Mouse (Mus musculus) neural tube, embryonic 15.5 days (tissue): ENCODE measurements around the gene Mapk3. TPM values are rescaled to one million over a fixed set of nuclear protein-coding genes. Genes with fewer than 3 reads are reported as not detected.

Experiments
- ATAC-seq: fragments of 200-750 bp; cut with Nextera tagmentation; 2 replicates; pipeline ENCODE4 v1.8.0; 2017; ENCODE audit warnings: mild to moderate bottlenecking, moderate TSS enrichment, moderate library complexity; ENCODE audit not compliant: low FRiP score
- H3K27ac ChIP-seq: fragments of 300-500 bp; sonication (generic); replicated peaks from 2 replicates; pipeline ENCODE4 v1.5.1; 2015; ENCODE audit warnings: mild to moderate bottlenecking, inconsistent platforms
- H3K27me3 ChIP-seq: fragments of 300-500 bp; sonication (generic); replicated peaks from 2 replicates; pipeline ENCODE4 v1.6.1; 2015; ENCODE audit warnings: inconsistent platforms
- H3K36me3 ChIP-seq: fragments of 300-500 bp; sonication (generic); 2 replicates; pipeline ENCODE4 v1.6.1; 2015; ENCODE audit warnings: inconsistent platforms
- H3K4me1 ChIP-seq: fragments of 300-500 bp; sonication (generic); 2 replicates; pipeline ENCODE4 v1.6.1; 2015; ENCODE audit warnings: inconsistent platforms
- H3K4me2 ChIP-seq: fragments of 300-500 bp; sonication (generic); 2 replicates; pipeline ENCODE4 v1.6.1; 2015; ENCODE audit warnings: inconsistent platforms, mild to moderate bottlenecking, moderate library complexity
- H3K4me3 ChIP-seq: fragments of 300-500 bp; sonication (generic); replicated peaks from 2 replicates; pipeline ENCODE4 v1.5.1; 2015; ENCODE audit warnings: mild to moderate bottlenecking, inconsistent platforms
- H3K9ac ChIP-seq: fragments of 300-500 bp; sonication (generic); replicated peaks from 2 replicates; pipeline ENCODE4 v1.6.1; 2015; ENCODE audit warnings: mild to moderate bottlenecking, inconsistent platforms
- H3K9me3 ChIP-seq: fragments of 300-500 bp; sonication (generic); replicated peaks from 2 replicates; pipeline ENCODE4 v1.6.1; 2016; ENCODE audit warnings: inconsistent platforms
- WGBS: fragments of 180-500 bp; shearing (Covaris S2); methylation state at CpG from one replicate; pipeline ENCODE4 v1.1.7; 2015; ENCODE audit warnings: mixed read lengths; 5-methylcytosine and 5-hydroxymethylcytosine counted together
- polyA plus RNA-seq: library from polyadenylated mRNA; unstranded; fragments of >200 nt; fragmentation: Nextera tagmentation; extraction: Ambion mirVana; gene quantifications from 2 replicates; pipeline ENCODE4 v1.2.1, GENCODE M21; 2015

Mapk3 gene
- polyA plus RNA-seq, 1 experiment from 2014 or later, result 105 TPM

- ATAC-seq, result no peak
- H3K9me3 ChIP-seq, result no peaks in the 10 kb centered on the region
- WGBS, result 78% methylated on average over 13 of the region's 13 CpGs
- H3K27ac ChIP-seq, result no peak overlapping the region
- no peak overlapping the region for H3K4me3 ChIP-seq
- no peaks in the 10 kb centered on the region for H3K36me3 ChIP-seq
- no peaks in the 10 kb centered on the region for H3K4me1 ChIP-seq
- no peak overlapping the region for H3K9ac ChIP-seq
- H3K27me3 ChIP-seq, result no peaks in the 10 kb centered on the region
- H3K4me2 ChIP-seq, result no peak overlapping the region
These were observed 19.2 kb upstream of the Mapk3 start for GRCm38 (mm10) chr7:126740132-126740735.

DNA sequence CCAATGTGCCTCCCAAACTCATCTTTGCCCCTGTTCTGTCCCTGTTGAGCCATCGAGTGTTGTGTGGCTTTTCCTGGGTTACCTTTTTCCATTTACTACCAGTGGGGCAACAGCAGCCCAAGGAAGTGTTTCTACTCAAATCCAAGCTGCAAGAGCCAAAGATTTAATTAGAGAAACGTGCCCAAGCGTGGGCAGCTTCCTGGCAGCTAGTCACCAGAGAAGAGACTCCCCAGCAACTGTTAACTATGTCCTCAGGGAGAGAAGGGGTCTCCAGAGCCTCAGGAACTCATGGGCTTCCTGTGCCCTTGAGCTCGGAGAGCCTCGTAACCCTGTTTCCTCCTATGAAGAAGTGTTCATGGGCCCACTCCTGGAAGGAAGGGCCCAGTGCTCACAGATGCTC, 18.4 kb upstream of the Mapk3 start:
- ATAC-seq, result no peak
- Histone ChIP-seq H3K4me3 (no peak overlapping the region), H3K9ac (no peak overlapping the region), H3K4me1 (no peaks in the 10 kb centered on the region), H3K9me3 (no peaks in the 10 kb centered on the region), H3K36me3 (no peaks in the 10 kb centered on the region), H3K27me3 (no peaks in the 10 kb centered on the region), H3K27ac (no peak overlapping the region), H3K4me2 (no peak overlapping the region)
- WGBS, result 80% methylated on average over 5 of the region's 5 CpGs

GRCm38 (mm10) chr7:126741452-126741851, 17.9 kb upstream of the Mapk3 start:
- WGBS, result 89% methylated on average over 5 of the region's 5 CpGs

DNA sequence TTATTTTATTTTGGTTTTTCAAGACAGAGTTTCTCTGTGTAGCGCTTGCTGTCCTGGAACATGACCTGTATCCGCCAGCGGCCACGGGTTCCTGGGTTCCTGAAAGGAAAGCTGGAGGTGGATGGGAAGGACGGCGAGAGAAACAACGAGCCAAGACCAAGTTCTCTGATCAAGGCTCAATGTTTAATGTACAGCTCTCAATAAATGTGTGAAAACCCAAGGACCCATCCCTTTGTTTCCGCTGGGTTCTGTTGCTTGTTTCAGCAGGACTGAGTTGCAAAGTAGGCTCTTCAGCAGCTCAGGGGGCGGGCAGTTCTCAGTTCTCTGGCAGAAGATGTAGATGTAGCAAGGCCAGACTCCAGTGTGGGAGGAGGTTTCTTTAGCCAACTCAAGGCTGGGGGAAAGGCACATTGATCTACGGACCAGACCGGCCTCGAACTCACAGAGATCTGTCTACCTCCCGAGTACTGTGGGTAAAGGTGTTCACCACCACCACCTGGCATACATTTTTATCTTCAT, 17.4 kb upstream of the Mapk3 start:
- H3K4me2 ChIP-seq, result no peak overlapping the region
- ATAC-seq, result no peak
- no peaks in the 10 kb centered on the region for H3K27me3 ChIP-seq
- no peak overlapping the region for H3K9ac ChIP-seq
- H3K27ac ChIP-seq, result no peak overlapping the region
- no peaks in the 10 kb centered on the region for H3K4me1 ChIP-seq
- H3K36me3 ChIP-seq, result no peaks in the 10 kb centered on the region
- WGBS, result 94% methylated on average over 13 of the region's 13 CpGs
- no peak overlapping the region for H3K4me3 ChIP-seq
- no peaks in the 10 kb centered on the region for H3K9me3 ChIP-seq

More at GRCm38 (mm10) chr7:126741452-126741851, 17.9 kb upstream of the Mapk3 start:
- H3K9ac ChIP-seq, result no peak overlapping the region
- no peak overlapping the region for H3K4me3 ChIP-seq
- no peak overlapping the region for H3K4me2 ChIP-seq
- H3K4me1 ChIP-seq, result no peaks in the 10 kb centered on the region
- no peaks in the 10 kb centered on the region for H3K27me3 ChIP-seq
- ATAC-seq, result no peak
- no peaks in the 10 kb centered on the region for H3K9me3 ChIP-seq
- no peak overlapping the region for H3K27ac ChIP-seq
- no peaks in the 10 kb centered on the region for H3K36me3 ChIP-seq

DNA sequence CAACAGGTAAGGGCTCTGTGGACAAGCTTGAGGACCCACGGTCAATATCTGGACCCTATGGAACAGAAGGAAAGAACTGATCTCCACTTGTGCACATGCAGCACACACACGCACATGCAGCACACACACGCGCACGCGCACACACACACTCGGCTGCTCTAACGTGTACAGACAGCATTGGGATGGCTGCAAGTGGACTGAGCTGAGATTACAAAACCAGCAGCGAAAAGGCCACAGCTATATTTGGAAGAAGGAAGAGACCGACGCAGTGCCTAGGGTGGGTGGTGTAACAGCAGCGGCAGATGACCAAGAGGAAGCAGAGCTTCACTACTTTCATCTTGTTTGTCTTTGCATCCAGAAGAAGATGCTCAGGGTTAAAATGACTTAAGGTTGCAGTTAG, 13.3 kb upstream of the Mapk3 start:
- no peak for ATAC-seq
- H3K27me3 ChIP-seq, result no peaks in the 10 kb centered on the region
- no peak overlapping the region for H3K9ac ChIP-seq
- H3K36me3 ChIP-seq, result no peaks in the 10 kb centered on the region
- H3K9me3 ChIP-seq, result no peaks in the 10 kb centered on the region
- 93% methylated on average over 12 of the region's 12 CpGs for WGBS
- H3K27ac ChIP-seq, result no peak overlapping the region
- H3K4me2 ChIP-seq, result no peak overlapping the region
- H3K4me3 ChIP-seq, result no peak overlapping the region
- no peaks in the 10 kb centered on the region for H3K4me1 ChIP-seq

DNA sequence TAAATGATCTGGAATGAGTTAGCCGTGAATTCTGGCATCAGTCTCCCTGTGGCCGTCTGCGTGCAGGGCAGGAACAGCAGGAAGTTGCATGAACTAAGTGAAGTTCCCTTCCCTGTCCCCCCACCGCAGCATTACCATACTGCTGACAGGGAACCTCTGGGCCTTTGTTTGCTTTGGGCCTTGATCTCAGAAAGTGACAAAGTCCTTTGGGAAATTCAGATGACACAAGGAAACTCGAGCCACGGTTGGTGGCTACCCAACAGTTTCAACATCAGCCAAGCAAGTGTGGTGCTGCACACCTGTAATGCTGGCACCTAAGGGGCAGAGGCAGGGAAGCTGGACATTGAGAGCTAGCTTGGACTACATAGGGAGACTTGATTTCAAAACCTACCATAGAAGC, 12.6 kb upstream of the Mapk3 start:
- H3K36me3 ChIP-seq, result no peaks in the 10 kb centered on the region
- ATAC-seq, result no peak
- H3K4me1 ChIP-seq, result no peaks in the 10 kb centered on the region
- H3K4me3 ChIP-seq, result no peak overlapping the region
- no peak overlapping the region for H3K9ac ChIP-seq
- H3K9me3 ChIP-seq, result no peaks in the 10 kb centered on the region
- WGBS, result 51% methylated on average over 6 of the region's 6 CpGs
- no peak overlapping the region for H3K27ac ChIP-seq
- H3K4me2 ChIP-seq, result no peak overlapping the region
- no peaks in the 10 kb centered on the region for H3K27me3 ChIP-seq

DNA sequence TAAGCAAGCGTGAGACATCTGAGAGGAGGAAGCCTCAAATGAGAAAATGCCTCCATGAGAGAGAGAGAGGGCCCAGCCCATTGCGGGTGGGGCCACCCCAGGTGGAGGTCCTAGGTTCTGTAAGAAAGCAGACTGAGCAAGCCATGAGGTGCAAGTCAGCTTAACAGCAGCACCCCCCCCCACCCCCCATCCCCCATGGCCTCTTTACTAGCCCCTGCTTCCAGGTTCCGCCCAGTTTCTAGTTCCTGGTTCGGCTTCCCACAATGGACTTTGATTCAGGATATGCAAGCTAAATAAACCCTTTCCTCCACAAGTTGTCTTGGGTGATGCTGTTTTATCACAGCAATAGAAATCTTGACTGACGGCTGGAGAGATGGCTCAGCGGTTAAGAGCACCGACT, 10.6 kb upstream of the Mapk3 start:
- no peak overlapping the region for H3K9ac ChIP-seq
- no peak overlapping the region for H3K4me3 ChIP-seq
- H3K27ac ChIP-seq, result no peak overlapping the region
- no peaks in the 10 kb centered on the region for H3K9me3 ChIP-seq
- no peak for ATAC-seq
- 74% methylated on average over 7 of the region's 7 CpGs for WGBS
- no peaks in the 10 kb centered on the region for H3K4me1 ChIP-seq
- H3K4me2 ChIP-seq, result no peak overlapping the region
- H3K27me3 ChIP-seq, result no peaks in the 10 kb centered on the region
- H3K36me3 ChIP-seq, result no peaks in the 10 kb centered on the region

- Histone ChIP-seq H3K27me3 (no peaks in the 10 kb centered on the region), H3K4me1 (peaks cover 5% of the 10 kb centered on the region; the same call in 1 of the 2 replicates), H3K27ac (no peak overlapping the region), H3K9me3 (no peaks in the 10 kb centered on the region), H3K36me3 (no peaks in the 10 kb centered on the region), H3K4me2 (no peak overlapping the region), H3K9ac (no peak overlapping the region), H3K4me3 (no peak overlapping the region)
- no peak for ATAC-seq
- WGBS, result 96% methylated on average over 17 of the region's 17 CpGs
These were observed 9.6 kb upstream of the Mapk3 start for GRCm38 (mm10) chr7:126749582-126750343.

DNA sequence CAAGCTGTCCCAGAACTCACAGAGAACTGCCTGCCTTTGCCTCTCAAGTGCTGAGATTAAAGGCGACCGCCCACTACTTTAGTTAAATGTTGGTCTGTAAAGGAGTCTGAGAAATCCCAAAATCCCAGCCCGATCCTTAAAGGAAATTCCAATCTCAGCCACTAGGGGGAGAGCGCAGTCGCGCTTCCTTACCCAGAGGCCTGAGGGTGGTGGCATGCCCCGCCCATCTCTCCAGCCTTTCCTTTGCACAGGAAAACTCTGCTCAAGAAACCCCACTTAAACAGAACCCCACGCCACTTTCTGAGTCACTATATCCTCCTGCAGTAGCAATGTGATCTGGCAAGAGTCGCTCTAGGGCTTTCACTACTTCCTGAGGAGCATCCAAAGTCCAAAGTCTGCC, 4.5 kb upstream of the Mapk3 start:
- peak overlapping the region; percentile 38 for H3K4me2 ChIP-seq
- no peaks in the 10 kb centered on the region for H3K9me3 ChIP-seq
- peak overlapping the region; percentile 41; the same call in 1 of the 2 replicates for H3K27ac ChIP-seq
- under 1% methylated on average over 9 of the region's 9 CpGs for WGBS
- peaks cover 7% of the 10 kb centered on the region for H3K4me1 ChIP-seq
- H3K27me3 ChIP-seq, result no peaks in the 10 kb centered on the region
- no peak overlapping the region for H3K4me3 ChIP-seq
- ATAC-seq, result no peak
- H3K36me3 ChIP-seq, result no peaks in the 10 kb centered on the region
- H3K9ac ChIP-seq, result peak overlapping the region; percentile 7; the same call in 1 of the 2 replicates

- no peaks in the 10 kb centered on the region for H3K9me3 ChIP-seq
- WGBS, result 50% methylated on average over 7 of the region's 7 CpGs
- no peak for ATAC-seq
- peaks cover 44% of the 10 kb centered on the region for H3K4me1 ChIP-seq
- no peak overlapping the region for H3K4me3 ChIP-seq
- no peak overlapping the region for H3K4me2 ChIP-seq
- H3K9ac ChIP-seq, result no peak overlapping the region
- H3K36me3 ChIP-seq, result peaks cover 5% of the 10 kb centered on the region; the same call in 1 of the 2 replicates
- H3K27ac ChIP-seq, result no peak overlapping the region
- no peaks in the 10 kb centered on the region for H3K27me3 ChIP-seq
These were observed 862 bp upstream of the Mapk3 start for GRCm38 (mm10) chr7:126758539-126758938.

- H3K4me1 ChIP-seq, result peaks cover 39% of the 10 kb centered on the region
- peak overlapping the region; percentile 87 for H3K27ac ChIP-seq
- H3K36me3 ChIP-seq, result peaks cover 18% of the 10 kb centered on the region
- WGBS, result 1% methylated on average over 23 of the region's 24 CpGs
- H3K27me3 ChIP-seq, result no peaks in the 10 kb centered on the region
- H3K9ac ChIP-seq, result peak overlapping the region; percentile 86
- ATAC-seq, result peak; percentile 69
- no peaks in the 10 kb centered on the region for H3K9me3 ChIP-seq
- peak overlapping the region; percentile 74 for H3K4me3 ChIP-seq
- H3K4me2 ChIP-seq, result peak overlapping the region; percentile 91
These were observed 430 bp downstream of the Mapk3 start for GRCm38 (mm10) chr7:126759672-126760390.
